Mouse (Mus musculus) testis, adult 2 months (tissue): ENCODE data around the gene 1700016C15Rik. TPM values are rescaled to one million over a fixed set of nuclear protein-coding genes. Genes with fewer than 3 reads are reported as not detected.

Source experiments
- H3K27ac ChIP-seq: fragments of 200-500 bp; 2 replicates; pipeline ENCODE4 v1.5.1; 2012; ENCODE audit warnings: low read depth, low read length; ENCODE audit not compliant: control insufficient read depth, insufficient read depth
- H3K27me3 ChIP-seq: fragments of 200-500 bp; 2 replicates; pipeline ENCODE4 v1.6.1; 2012; ENCODE audit warnings: mild to moderate bottlenecking, low read length, moderate library complexity; ENCODE audit not compliant: control insufficient read depth, insufficient read depth
- H3K36me3 ChIP-seq: fragments of 200-500 bp; 2 replicates; pipeline ENCODE4 v1.6.1; 2012; ENCODE audit warnings: mild to moderate bottlenecking, low read length; ENCODE audit not compliant: control insufficient read depth, insufficient read depth
- H3K4me1 ChIP-seq: fragments of 200-500 bp; 2 replicates; pipeline ENCODE4 v1.6.1; 2012; ENCODE audit warnings: low read length; ENCODE audit not compliant: control insufficient read depth, insufficient read depth
- H3K4me3 ChIP-seq: fragments of 200-500 bp; 2 replicates; pipeline ENCODE4 v1.5.1; 2012; ENCODE audit warnings: low read depth, mild to moderate bottlenecking, low read length, moderate library complexity, mixed read lengths; ENCODE audit not compliant: control insufficient read depth
- CTCF ChIP-seq: fragments of 200-500 bp; IDR thresholded peaks from 2 replicates; pipeline ENCODE4 v1.5.1; 2012; ENCODE audit warnings: low read depth, mild to moderate bottlenecking, inconsistent platforms, low read length, moderate library complexity; ENCODE audit not compliant: control insufficient read depth, insufficient read depth, insufficient replicate concordance
- POLR2A ChIP-seq: fragments of 200-500 bp; IDR thresholded peaks from 2 replicates; pipeline ENCODE4 v1.6.1; 2012; ENCODE audit warnings: low read depth, mild to moderate bottlenecking, inconsistent platforms, low read length, moderate library complexity; ENCODE audit not compliant: control insufficient read depth
- polyA plus RNA-seq: library from polyadenylated mRNA; depleted of rRNA; stranded (reverse); fragments of >200 nt; gene quantifications from 2 replicates; pipeline ENCODE4 v1.2.3, GENCODE M21; 2012

Gene 1700016C15Rik
- polyA plus RNA-seq, 1 experiment: 116 TPM

DNA sequence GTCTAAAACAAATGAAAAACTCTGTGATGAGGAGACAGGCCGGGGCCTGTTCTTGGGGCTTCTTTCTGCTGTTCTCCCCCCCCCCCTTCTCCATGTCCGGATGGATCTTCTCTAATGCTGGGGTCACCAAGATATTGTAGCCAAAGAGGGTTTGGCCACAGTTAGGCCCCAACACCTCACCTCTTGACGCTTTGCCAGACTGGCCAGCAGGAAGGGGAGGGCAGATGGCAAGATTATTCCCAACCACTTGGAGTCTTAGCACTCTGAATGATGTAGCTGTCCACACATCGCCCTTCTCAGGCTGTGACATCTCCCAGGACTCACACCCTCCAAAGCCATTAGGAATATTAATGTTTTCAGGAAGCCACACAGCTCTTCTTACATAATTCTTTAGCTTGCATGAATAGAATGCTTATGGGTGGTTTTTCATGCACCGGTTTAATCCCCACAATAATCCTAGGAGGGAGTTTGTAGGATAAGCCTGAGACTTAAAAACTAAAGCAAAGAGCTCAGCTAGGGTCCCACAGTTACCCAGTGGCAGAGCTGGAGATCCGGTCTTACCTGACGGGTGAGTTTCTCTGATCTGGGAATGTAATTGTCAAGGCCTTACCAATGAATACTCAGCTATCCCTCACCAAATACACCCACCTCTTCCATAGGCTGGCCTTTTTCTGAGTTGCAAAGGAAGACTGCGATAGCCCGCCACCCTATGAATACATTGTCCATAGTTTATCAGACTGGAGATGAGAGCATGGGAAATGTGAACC is 35.9 kb upstream of the 1700016C15Rik start:
- no peaks in the 10 kb centered on the region for H3K36me3 ChIP-seq
- H3K27ac ChIP-seq: no peak overlapping the region
- H3K27me3 ChIP-seq: no peaks in the 10 kb centered on the region
- no peak overlapping the region for H3K4me3 ChIP-seq
- no peaks in the 10 kb centered on the region for H3K4me1 ChIP-seq
- TF ChIP-seq POLR2A: no peak

GRCm38 (mm10) chr1:177700560-177700959 is 29.1 kb upstream of the 1700016C15Rik start:
- H3K27me3 ChIP-seq: no peaks in the 10 kb centered on the region
- no peak overlapping the region for H3K27ac ChIP-seq
- H3K4me3 ChIP-seq: no peak overlapping the region

DNA sequence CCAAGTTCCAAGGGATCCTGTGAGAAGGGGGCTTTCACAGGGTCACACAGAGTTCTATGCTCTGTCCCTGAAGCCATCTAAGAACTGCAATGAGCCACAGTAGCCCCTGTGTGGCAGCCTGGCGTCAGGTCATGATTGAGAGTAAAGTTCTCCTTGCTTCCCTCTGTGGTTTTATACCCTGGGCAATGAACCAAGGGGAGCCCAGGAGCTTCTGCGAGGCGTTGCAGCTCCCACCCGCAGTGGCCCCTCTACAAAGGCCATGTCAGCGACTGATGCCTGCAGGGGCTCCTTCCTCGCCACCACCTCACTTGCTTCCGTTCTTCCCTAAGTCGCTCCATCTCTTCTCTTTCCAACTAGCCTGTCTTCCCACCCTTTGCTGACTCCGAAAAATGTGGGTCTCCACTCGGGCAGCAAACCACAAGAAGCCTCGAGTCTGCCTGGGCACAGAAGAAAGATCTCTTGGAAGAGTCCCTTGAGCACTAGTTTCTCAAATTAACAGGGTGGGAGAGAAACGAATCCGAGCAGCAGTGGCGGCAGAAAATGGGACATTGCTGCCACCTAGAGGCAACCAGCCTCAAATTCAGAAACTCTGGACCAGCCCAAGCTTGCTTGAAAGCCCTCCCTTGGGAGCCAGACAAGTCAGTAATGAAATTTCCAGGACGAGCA is 27.0 kb upstream of the 1700016C15Rik start:
- TF ChIP-seq POLR2A: no peak
- peak; percentile 58; the same call in 1 of the 2 replicates for TF ChIP-seq CTCF
- H3K27me3 ChIP-seq: no peaks in the 10 kb centered on the region
- no peaks in the 10 kb centered on the region for H3K36me3 ChIP-seq
- H3K27ac ChIP-seq: no peak overlapping the region
- peak overlapping the region; percentile 54 for H3K4me3 ChIP-seq
- peaks cover 5% of the 10 kb centered on the region for H3K4me1 ChIP-seq

More at GRCm38 (mm10) chr1:177700560-177700959, 29.1 kb upstream of the 1700016C15Rik start:
- peaks cover 5% of the 10 kb centered on the region for H3K4me1 ChIP-seq
- no peaks in the 10 kb centered on the region for H3K36me3 ChIP-seq
- TF ChIP-seq CTCF: no peak
- no peak for TF ChIP-seq POLR2A

GRCm38 (mm10) chr1:177703147-177703807 is 26.3 kb upstream of the 1700016C15Rik start:
- no peaks in the 10 kb centered on the region for H3K36me3 ChIP-seq
- H3K27me3 ChIP-seq: no peaks in the 10 kb centered on the region
- peaks cover 5% of the 10 kb centered on the region for H3K4me1 ChIP-seq
- TF ChIP-seq POLR2A (no peak), CTCF (no peak)
- no peak overlapping the region for H3K27ac ChIP-seq
- no peak overlapping the region for H3K4me3 ChIP-seq

- no peaks in the 10 kb centered on the region for H3K27me3 ChIP-seq
- H3K4me3 ChIP-seq: no peak overlapping the region
- TF ChIP-seq CTCF: no peak
- no peak for TF ChIP-seq POLR2A
- no peaks in the 10 kb centered on the region for H3K36me3 ChIP-seq
- H3K27ac ChIP-seq: no peak overlapping the region
- H3K4me1 ChIP-seq: peaks cover 6% of the 10 kb centered on the region
These were observed 24.4 kb upstream of the 1700016C15Rik start for GRCm38 (mm10) chr1:177705204-177705603.

DNA sequence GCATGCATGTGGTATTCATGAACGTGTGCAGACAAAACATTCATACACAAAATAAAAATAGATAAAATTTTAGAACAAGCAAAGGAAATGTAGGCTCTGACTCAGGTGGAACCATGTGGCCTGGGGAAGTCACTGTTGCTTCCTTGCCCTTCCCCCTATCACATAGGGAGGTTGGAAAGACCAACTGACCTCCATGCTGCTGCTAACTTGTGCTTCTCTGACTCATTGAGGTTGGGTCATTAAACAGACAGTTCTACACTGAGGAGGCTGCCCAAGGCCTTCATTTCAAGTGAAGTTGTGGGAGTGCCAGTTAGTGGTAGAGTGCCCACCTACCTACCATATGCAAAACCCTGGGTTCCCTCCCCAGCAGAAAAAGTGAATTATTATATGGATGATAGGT is 22.0 kb upstream of the 1700016C15Rik start:
- Histone ChIP-seq H3K27me3 (no peaks in the 10 kb centered on the region), H3K4me1 (peaks cover 6% of the 10 kb centered on the region), H3K36me3 (no peaks in the 10 kb centered on the region), H3K27ac (no peak overlapping the region), H3K4me3 (no peak overlapping the region)
- no peak for TF ChIP-seq CTCF
- no peak for TF ChIP-seq POLR2A

GRCm38 (mm10) chr1:177708583-177709055 is 21.0 kb upstream of the 1700016C15Rik start:
- H3K36me3 ChIP-seq: no peaks in the 10 kb centered on the region
- H3K4me1 ChIP-seq: 0 out of 2 replicates have a peak, but pooled peaks cover 2% of the 10 kb centered on the region
- TF ChIP-seq CTCF: no peak
- TF ChIP-seq POLR2A: no peak
- no peaks in the 10 kb centered on the region for H3K27me3 ChIP-seq
- H3K27ac ChIP-seq: no peak overlapping the region
- H3K4me3 ChIP-seq: no peak overlapping the region
